Mouse (Mus musculus): ENCODE data around the gene Slit3. TPM values are rescaled to one million over a fixed set of nuclear protein-coding genes. Genes with fewer than 3 reads are reported as not detected.

Gene Slit3
- polyA plus RNA-seq, 1 experiment from 2014 or later = 14.3 TPM

DNA sequence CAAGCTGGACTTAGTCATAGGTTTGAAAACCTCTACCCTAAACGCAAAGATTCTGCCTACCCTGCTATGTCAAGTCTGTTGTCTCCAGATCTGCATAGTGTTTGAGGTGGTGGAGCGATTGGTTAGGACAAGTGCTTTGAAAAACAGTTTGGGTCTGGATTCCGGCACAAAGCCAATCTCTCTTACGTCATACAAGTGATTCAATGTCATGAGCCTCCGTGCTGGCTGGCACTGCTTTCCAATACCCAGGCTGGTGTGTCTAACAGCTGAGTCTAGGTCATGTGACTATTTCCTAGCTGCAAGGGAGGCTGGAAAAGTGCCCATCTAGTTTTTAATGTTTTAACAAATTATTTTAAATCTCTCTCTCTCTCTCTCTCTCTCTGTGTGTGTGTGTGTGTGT is 196.2 kb downstream of the Slit3 start:
- Histone ChIP-seq H3K4me2 (replicated peaks) (no peak overlapping the region), H3K9ac (no peak overlapping the region), H3K27me3 (ENCODE audit: control insufficient read depth, insufficient read depth, low read length) (no peaks in the 10 kb centered on the region), H3K9me3 (ENCODE audit: control insufficient read depth, low read length) (no peaks in the 10 kb centered on the region), H3K36me3 (replicated peaks; ENCODE audit: control insufficient read depth, insufficient read depth) (no peaks in the 10 kb centered on the region), H3K4me1 (replicated peaks; ENCODE audit: control insufficient read depth, insufficient read depth, low read length) (no peaks in the 10 kb centered on the region), H3K4me3 (replicated peaks; ENCODE audit: low read length) (no peak overlapping the region), H3K27ac (no peak overlapping the region)
- ATAC-seq (ENCODE audit: low FRiP score) (no peak), DNase-seq (ENCODE audit: low spot score) (no peak)
- WGBS = 90% methylated on average over 5 of the region's 5 CpGs

DNA sequence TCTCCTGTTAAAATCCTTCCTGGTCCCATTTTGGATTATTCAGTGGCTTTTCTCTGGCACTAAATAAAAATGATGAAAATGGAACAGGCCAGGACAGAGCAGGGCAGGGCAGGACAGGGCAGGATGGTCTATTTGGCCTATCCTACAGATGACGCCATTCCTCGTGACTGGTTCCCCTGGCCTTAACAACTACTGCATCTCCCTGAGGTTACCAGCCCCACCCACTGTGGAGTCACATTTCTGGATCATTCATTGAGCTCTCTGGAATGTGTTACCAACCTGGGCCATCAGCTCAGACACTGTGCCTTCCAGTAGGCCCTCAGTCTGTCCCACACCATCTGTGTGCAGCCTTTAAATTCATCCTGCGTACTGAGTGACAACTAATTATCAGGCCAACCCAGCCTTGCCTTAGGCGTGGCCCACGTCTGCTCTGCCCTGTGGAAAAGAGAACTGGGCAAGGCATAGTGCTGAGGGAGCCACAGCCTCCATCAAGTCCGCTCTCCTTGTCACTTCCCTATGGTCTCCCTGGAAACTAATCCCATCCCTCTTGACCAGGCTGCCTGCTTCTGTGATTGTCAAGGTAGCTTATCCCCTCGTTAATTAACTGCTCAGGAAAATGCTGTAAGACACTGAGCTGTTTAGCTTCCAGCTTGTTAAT is 196.9 kb downstream of the Slit3 start:
- 38% methylated on average over 7 of the region's 7 CpGs for WGBS
- DNase-seq (ENCODE audit: low spot score) (no peak), ATAC-seq (ENCODE audit: low FRiP score) (peak; percentile 60; the same call in 1 of the 2 replicates)
- no peaks in the 10 kb centered on the region for H3K4me1 ChIP-seq (replicated peaks; ENCODE audit: control insufficient read depth, insufficient read depth, low read length)
- no peaks in the 10 kb centered on the region for H3K9me3 ChIP-seq (ENCODE audit: control insufficient read depth, low read length)
- no peak overlapping the region for H3K9ac ChIP-seq
- H3K27ac ChIP-seq = no peak overlapping the region
- no peaks in the 10 kb centered on the region for H3K36me3 ChIP-seq (replicated peaks; ENCODE audit: control insufficient read depth, insufficient read depth)
- no peak overlapping the region for H3K4me2 ChIP-seq (replicated peaks)
- no peak overlapping the region for H3K4me3 ChIP-seq (replicated peaks; ENCODE audit: low read length)
- H3K27me3 ChIP-seq (ENCODE audit: control insufficient read depth, insufficient read depth, low read length) = no peaks in the 10 kb centered on the region

DNA sequence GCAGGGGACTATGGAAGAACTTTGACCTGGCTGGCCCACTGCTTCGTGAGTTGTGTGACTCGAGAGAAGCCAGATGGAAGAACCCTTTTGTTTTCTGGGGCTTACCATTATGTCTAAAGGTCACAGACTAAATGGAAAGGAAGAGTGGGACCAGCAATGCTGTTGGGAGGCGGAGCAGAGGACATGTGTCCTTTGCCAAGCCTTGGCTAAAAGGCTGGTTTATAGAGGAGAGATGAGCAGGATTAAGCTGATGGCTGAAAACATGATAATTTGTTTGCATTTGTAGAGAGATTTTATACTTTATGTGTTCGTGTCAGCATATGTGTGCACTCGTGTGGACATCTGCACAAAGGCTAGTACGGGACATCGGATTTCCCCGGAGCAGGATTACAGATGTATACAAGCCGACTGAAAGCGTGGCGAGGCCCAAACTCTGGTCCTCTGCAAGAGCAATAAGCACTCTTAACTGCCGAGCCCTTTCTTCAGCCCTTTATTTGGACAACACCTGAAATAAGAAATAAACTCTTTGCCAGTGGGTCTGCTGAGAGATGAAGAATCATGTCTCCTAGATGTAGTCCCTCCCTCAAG is 197.5 kb downstream of the Slit3 start:
- Histone ChIP-seq H3K36me3 (replicated peaks; ENCODE audit: control insufficient read depth, insufficient read depth) (no peaks in the 10 kb centered on the region), H3K9me3 (ENCODE audit: control insufficient read depth, low read length) (no peaks in the 10 kb centered on the region), H3K27me3 (ENCODE audit: control insufficient read depth, insufficient read depth, low read length) (no peaks in the 10 kb centered on the region), H3K27ac (no peak overlapping the region), H3K4me1 (replicated peaks; ENCODE audit: control insufficient read depth, insufficient read depth, low read length) (no peaks in the 10 kb centered on the region), H3K9ac (no peak overlapping the region), H3K4me3 (replicated peaks; ENCODE audit: low read length) (no peak overlapping the region), H3K4me2 (replicated peaks) (no peak overlapping the region)
- ATAC-seq (ENCODE audit: low FRiP score) (no peak), DNase-seq (ENCODE audit: low spot score) (no peak)
- 69% methylated on average over 12 of the region's 12 CpGs for WGBS

DNA sequence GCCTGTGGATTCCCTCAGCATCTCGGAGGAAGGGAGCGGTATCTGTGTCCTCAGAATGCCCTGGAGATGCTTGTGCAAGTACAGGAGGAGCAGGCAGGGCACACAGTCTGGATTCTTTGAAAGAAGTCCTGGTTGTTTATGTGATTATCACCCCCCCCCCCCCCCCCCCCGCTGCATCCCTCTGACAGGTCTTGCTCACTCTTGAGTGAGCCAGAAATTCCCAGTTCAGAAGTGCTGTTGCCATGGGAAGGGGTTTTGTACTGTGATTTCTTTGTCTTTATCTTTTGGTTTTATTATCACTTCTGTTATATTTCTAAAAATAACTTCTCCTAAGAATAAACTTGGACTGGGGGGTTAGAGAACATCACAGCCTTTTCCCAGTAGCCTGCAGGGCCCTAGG is 199.5 kb downstream of the Slit3 start:
- 0 out of 2 replicates have a peak, but pooled peaks cover 5% of the 10 kb centered on the region for H3K27me3 ChIP-seq (ENCODE audit: control insufficient read depth, insufficient read depth, low read length)
- H3K4me2 ChIP-seq (replicated peaks) = no peak overlapping the region
- no peak overlapping the region for H3K4me3 ChIP-seq (replicated peaks; ENCODE audit: low read length)
- DNase-seq (ENCODE audit: low spot score) (no peak), ATAC-seq (ENCODE audit: low FRiP score) (no peak)
- no peaks in the 10 kb centered on the region for H3K4me1 ChIP-seq (replicated peaks; ENCODE audit: control insufficient read depth, insufficient read depth, low read length)
- WGBS = 98% methylated on average over 2 of the region's 3 CpGs
- no peak overlapping the region for H3K9ac ChIP-seq
- H3K27ac ChIP-seq = no peak overlapping the region
- no peaks in the 10 kb centered on the region for H3K36me3 ChIP-seq (replicated peaks; ENCODE audit: control insufficient read depth, insufficient read depth)
- no peaks in the 10 kb centered on the region for H3K9me3 ChIP-seq (ENCODE audit: control insufficient read depth, low read length)

DNA sequence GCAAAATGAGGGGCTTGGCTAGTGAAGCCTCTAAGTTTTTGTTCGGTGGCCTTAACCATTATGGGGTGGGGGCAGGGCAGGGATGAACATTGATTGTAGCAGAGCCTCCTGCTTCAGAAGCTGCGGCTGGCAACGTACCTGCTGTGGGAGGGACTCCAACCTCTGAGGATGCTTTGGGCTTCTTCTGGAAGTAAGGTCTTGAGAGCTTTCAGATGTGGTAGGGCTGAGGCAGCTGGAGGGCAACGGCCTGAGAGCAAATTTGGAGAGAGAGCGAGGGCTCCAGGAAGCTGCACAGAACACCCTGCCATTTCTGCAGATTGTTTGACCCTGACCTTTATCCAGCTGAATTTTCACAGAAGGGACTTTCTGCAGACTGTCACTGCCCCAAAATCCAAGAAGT is 203.4 kb downstream of the Slit3 start:
- no peak for ATAC-seq (ENCODE audit: low FRiP score)
- Histone ChIP-seq H3K27me3 (ENCODE audit: control insufficient read depth, insufficient read depth, low read length) (peaks cover 15% of the 10 kb centered on the region; the same call in 1 of the 2 replicates), H3K27ac (no peak overlapping the region), H3K9ac (no peak overlapping the region), H3K4me2 (replicated peaks) (no peak overlapping the region), H3K36me3 (replicated peaks; ENCODE audit: control insufficient read depth, insufficient read depth) (no peaks in the 10 kb centered on the region), H3K4me1 (replicated peaks; ENCODE audit: control insufficient read depth, insufficient read depth, low read length) (no peaks in the 10 kb centered on the region), H3K9me3 (ENCODE audit: control insufficient read depth, low read length) (no peaks in the 10 kb centered on the region), H3K4me3 (replicated peaks; ENCODE audit: low read length) (no peak overlapping the region)
- no peak for DNase-seq (ENCODE audit: low spot score)
- WGBS = 57% methylated on average over 5 of the region's 5 CpGs

DNA sequence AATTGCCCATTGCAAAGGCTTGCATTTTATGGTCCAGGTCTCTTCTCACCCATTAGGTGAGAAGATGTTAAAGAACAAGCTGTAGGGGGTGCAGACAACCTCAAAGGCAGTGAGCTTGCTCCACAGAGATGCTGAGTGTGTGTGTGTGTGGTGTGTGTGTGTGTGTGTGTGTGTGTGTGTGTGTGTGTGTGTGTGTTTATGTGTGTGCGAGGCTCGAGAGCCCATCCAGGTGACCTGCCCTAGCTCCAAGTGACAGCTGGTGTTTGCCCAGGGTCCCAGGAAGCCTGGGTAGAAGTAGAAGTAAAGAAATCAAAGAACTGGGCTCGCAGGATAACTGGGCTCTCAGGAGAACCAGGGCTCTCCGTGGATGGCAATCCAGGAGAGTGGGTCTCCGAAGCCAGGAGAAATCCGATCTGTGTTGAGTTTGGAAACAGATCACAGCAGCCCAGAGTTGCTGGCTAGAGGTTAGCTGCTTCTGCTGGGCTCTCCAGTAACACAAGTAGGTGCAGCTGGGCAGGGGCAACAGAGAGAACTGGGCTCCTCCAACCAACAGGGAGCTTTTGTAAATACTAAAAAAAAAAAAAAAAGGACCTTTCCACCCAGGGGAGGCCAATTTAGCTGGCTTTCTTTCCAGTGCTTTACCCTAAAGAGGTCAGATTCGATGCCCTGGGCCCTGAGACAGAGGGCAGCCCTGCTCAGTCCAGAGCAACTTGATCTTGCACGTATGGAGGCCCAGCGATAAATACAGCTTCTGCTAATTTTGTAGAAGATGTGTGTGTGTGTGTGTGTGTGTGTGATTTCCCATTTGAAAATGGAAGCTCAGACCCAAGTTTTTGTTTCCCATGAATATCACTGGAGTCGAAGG is 204.3 kb downstream of the Slit3 start:
- H3K27ac ChIP-seq = no peak overlapping the region
- no peak overlapping the region for H3K9ac ChIP-seq
- WGBS = 44% methylated on average over 10 of the region's 10 CpGs
- H3K9me3 ChIP-seq (ENCODE audit: control insufficient read depth, low read length) = no peaks in the 10 kb centered on the region
- H3K4me2 ChIP-seq (replicated peaks) = no peak overlapping the region
- ATAC-seq (ENCODE audit: low FRiP score) = no peak
- no peak for DNase-seq (ENCODE audit: low spot score)
- H3K4me3 ChIP-seq (replicated peaks; ENCODE audit: low read length) = no peak overlapping the region
- H3K36me3 ChIP-seq (replicated peaks; ENCODE audit: control insufficient read depth, insufficient read depth) = no peaks in the 10 kb centered on the region
- no peaks in the 10 kb centered on the region for H3K4me1 ChIP-seq (replicated peaks; ENCODE audit: control insufficient read depth, insufficient read depth, low read length)
- H3K27me3 ChIP-seq (ENCODE audit: control insufficient read depth, insufficient read depth, low read length) = peaks cover 15% of the 10 kb centered on the region; the same call in 1 of the 2 replicates

DNA sequence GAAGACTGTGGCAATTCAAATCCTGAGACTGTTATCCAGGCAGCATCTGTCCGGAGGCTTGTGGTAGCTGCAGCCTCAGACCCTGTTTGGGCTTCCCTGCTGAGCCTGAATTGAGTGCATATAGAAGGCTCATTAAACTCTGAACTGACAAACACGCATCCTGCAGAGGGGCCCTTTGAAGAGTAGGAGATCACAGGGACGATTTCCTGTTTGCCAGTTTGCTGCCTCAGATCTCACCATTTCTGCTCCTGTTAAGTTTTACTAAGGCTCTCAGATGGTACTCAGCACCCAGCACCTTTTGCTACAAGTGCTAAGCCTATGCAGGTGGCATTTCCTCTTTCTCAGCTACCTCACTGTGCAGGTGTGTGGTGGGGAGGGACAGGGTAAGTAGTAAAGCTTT is 205.3 kb downstream of the Slit3 start:
- ATAC-seq (ENCODE audit: low FRiP score) (no peak), DNase-seq (ENCODE audit: low spot score) (no peak)
- Histone ChIP-seq H3K36me3 (replicated peaks; ENCODE audit: control insufficient read depth, insufficient read depth) (no peaks in the 10 kb centered on the region), H3K9ac (no peak overlapping the region), H3K27ac (no peak overlapping the region), H3K4me3 (replicated peaks; ENCODE audit: low read length) (no peak overlapping the region), H3K27me3 (ENCODE audit: control insufficient read depth, insufficient read depth, low read length) (peaks cover 15% of the 10 kb centered on the region; the same call in 1 of the 2 replicates), H3K4me1 (replicated peaks; ENCODE audit: control insufficient read depth, insufficient read depth, low read length) (no peaks in the 10 kb centered on the region), H3K4me2 (replicated peaks) (no peak overlapping the region), H3K9me3 (ENCODE audit: control insufficient read depth, low read length) (no peaks in the 10 kb centered on the region)
- WGBS = 7% methylated on average over 3 of the region's 3 CpGs

DNA sequence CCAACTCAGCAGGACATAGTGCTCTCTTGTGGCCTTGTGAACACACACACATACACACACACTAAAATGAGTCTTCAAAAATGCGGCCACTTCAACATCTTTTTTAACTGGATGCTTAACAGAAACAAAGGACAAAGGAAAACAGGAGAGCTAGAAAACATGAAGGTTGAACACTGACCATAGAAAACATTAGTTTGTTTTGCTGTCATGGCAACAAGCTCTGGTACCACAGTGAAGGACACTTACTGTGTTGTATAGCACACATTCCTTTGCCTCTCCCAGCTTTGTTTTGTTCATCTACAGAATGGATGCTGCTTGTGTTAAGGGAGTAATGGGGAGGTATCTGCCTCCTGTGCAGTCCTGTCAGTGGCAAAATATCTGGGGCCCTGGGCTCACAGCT is 206.9 kb downstream of the Slit3 start:
- Histone ChIP-seq H3K36me3 (replicated peaks; ENCODE audit: control insufficient read depth, insufficient read depth) (no peaks in the 10 kb centered on the region), H3K9ac (no peak overlapping the region), H3K4me3 (replicated peaks; ENCODE audit: low read length) (no peak overlapping the region), H3K27me3 (ENCODE audit: control insufficient read depth, insufficient read depth, low read length) (peaks cover 19% of the 10 kb centered on the region; the same call in 1 of the 2 replicates), H3K27ac (no peak overlapping the region), H3K9me3 (ENCODE audit: control insufficient read depth, low read length) (no peaks in the 10 kb centered on the region), H3K4me2 (replicated peaks) (no peak overlapping the region), H3K4me1 (replicated peaks; ENCODE audit: control insufficient read depth, insufficient read depth, low read length) (no peaks in the 10 kb centered on the region)
- 65% methylated on average over 1 of the region's 1 CpGs for WGBS
- DNase-seq (ENCODE audit: low spot score) (no peak), ATAC-seq (ENCODE audit: low FRiP score) (no peak)

DNA sequence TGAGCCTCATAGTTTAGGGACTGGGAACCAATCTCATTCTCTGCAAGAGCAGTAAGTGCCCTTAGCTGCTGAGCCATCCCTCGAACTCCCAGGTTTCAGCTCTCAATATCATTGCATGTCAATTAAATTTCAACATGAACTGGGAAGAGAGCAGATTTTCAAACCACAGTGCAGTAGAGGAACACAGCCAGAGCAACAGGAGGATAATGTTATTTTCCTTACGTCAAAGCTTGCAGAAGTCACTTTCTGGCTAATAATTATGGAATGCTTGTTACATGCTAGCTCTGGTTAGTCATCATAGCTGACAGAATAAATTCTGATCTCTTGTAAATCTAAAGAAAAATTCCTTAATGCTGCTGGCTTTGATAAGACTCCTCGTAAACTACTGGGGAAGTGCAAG is 210.5 kb downstream of the Slit3 start:
- 80% methylated on average over 3 of the region's 3 CpGs for WGBS
- Histone ChIP-seq H3K4me2 (replicated peaks) (no peak overlapping the region), H3K36me3 (replicated peaks; ENCODE audit: control insufficient read depth, insufficient read depth) (no peaks in the 10 kb centered on the region), H3K27me3 (ENCODE audit: control insufficient read depth, insufficient read depth, low read length) (peaks cover 14% of the 10 kb centered on the region; the same call in 1 of the 2 replicates), H3K9me3 (ENCODE audit: control insufficient read depth, low read length) (no peaks in the 10 kb centered on the region), H3K27ac (no peak overlapping the region), H3K4me3 (replicated peaks; ENCODE audit: low read length) (no peak overlapping the region), H3K4me1 (replicated peaks; ENCODE audit: control insufficient read depth, insufficient read depth, low read length) (no peaks in the 10 kb centered on the region), H3K9ac (no peak overlapping the region)
- ATAC-seq (ENCODE audit: low FRiP score) (no peak), DNase-seq (ENCODE audit: low spot score) (no peak)

All from hindbrain, embryonic 14.5 days (tissue).